Comparison of ENCODE assay signal across 12 mouse cellular contexts in the genomic region with DNA sequence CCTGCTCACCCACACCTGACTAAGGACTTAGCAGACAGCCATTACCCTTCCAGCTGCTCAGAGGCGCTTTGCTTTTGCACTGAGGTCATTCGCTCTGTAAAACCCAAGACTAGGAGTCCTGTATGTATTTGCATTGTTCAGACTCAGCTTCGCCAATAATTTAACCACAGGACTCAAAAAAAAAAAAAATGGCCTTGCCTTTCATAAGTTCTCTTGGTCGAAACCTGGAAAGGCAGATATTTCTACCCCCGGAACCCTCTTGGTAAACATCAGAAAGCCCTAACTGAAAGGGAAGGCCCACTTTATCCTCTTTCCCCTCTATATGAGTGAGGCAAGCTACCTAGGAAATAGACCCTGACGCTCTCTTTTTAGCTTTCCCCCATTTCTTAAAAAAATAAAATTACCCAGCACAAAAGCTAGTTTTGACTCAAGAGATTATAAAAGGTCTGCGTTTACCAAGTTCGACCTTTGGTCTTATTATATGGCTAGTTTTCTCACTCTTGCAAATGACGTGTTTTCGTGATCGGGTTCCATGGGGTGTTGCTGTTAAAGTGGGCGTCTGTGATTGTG.
DNase-seq lines count a peak whose midpoint lies in the region; ATAC-seq and TF ChIP-seq lines count a peak whose summit lies in the region.
"Had no signal": no experiment of that assay in that cellular context is flagged by ENCODE, and none has a peak within 500 bp of the region (broad histone marks: within the 10 kb centered on the region; RNA-seq: fewer than 3 reads in every experiment).

No protein-coding gene starts in this region.

- H3K27ac ChIP-seq in heart, embryonic 13.5 days (replicated peaks): no peak overlapping the region
- no peak overlapping the region for H3K27ac ChIP-seq in midbrain, embryonic 14.5 days (replicated peaks; ENCODE audit: low read depth, low read length)
- H3K27ac ChIP-seq in midbrain, postnatal 0 days (ENCODE audit: low read depth, low read length): no peak overlapping the region
- no peak overlapping the region for H3K27ac ChIP-seq in limb, embryonic 11.5 days (replicated peaks; ENCODE audit: low read depth, low read length)
- H3K27ac ChIP-seq in liver, embryonic 15.5 days (replicated peaks): no peak overlapping the region
- H3K27ac ChIP-seq: hindbrain, postnatal 0 days had no signal

- H3K4me1 ChIP-seq in heart, embryonic 13.5 days: peaks cover 56% of the 10 kb centered on the region
- H3K4me1 ChIP-seq in midbrain, embryonic 14.5 days (ENCODE audit: control insufficient read depth, insufficient read depth, low read length): peaks cover 8% of the 10 kb centered on the region; the same call in 1 of the 2 replicates
- H3K4me1 ChIP-seq in midbrain, postnatal 0 days (ENCODE audit: insufficient read depth, low read length): 0 out of 2 replicates have a peak, but pooled peaks cover 3% of the 10 kb centered on the region
- H3K4me1 ChIP-seq in limb, embryonic 11.5 days (ENCODE audit: control insufficient read depth, insufficient read depth, low read length): peaks cover 37% of the 10 kb centered on the region
- H3K4me1 ChIP-seq in liver, embryonic 15.5 days (replicated peaks): peaks cover 66% of the 10 kb centered on the region

- intact Hi-C loops in heart, postnatal 10 days (cut with DNase I): no loop called here

- H3K4me2 ChIP-seq in heart, embryonic 13.5 days: peak overlapping the region; percentile 95
- no peak overlapping the region for H3K4me2 ChIP-seq in midbrain, embryonic 14.5 days (ENCODE audit: low read length)
- no peak overlapping the region for H3K4me2 ChIP-seq in midbrain, postnatal 0 days (ENCODE audit: low read depth, low read length, poor library complexity, severe bottlenecking)
- peak overlapping the region; percentile 37; the same call in 1 of the 2 replicates for H3K4me2 ChIP-seq in limb, embryonic 11.5 days (ENCODE audit: low read depth, severe bottlenecking)
- peak overlapping the region; percentile 98 for H3K4me2 ChIP-seq in liver, embryonic 15.5 days

- H3K9ac ChIP-seq in heart, embryonic 13.5 days: no peak overlapping the region
- H3K9ac ChIP-seq in midbrain, embryonic 14.5 days (replicated peaks; ENCODE audit: low read length): no peak overlapping the region
- H3K9ac ChIP-seq in midbrain, postnatal 0 days (replicated peaks; ENCODE audit: low read length, poor library complexity, severe bottlenecking): no peak overlapping the region
- H3K9ac ChIP-seq in limb, embryonic 11.5 days (ENCODE audit: low read length): no peak overlapping the region
- H3K9ac ChIP-seq in liver, embryonic 15.5 days: no peak overlapping the region

- no peak for DNase-seq in heart, postnatal 10 days
- DNase-seq in midbrain, embryonic 14.5 days: peak; percentile 31
- no peak for DNase-seq in midbrain, postnatal 0 days (ENCODE audit: low spot score)
- DNase-seq in limb, embryonic 11.5 days (ENCODE audit: low spot score): peak; percentile 58
- DNase-seq: right cerebral cortex, postnatal 25 days had no signal

- TF ChIP-seq CTCF in midbrain, postnatal 0 days (IDR thresholded peaks at IDR 0.05): no peak

- H3K36me3 ChIP-seq in heart, embryonic 13.5 days: no peaks in the 10 kb centered on the region
- no peaks in the 10 kb centered on the region for H3K36me3 ChIP-seq in midbrain, embryonic 14.5 days (ENCODE audit: control insufficient read depth, insufficient read depth, low read length)
- H3K36me3 ChIP-seq in midbrain, postnatal 0 days (ENCODE audit: insufficient read depth, low read length): no peaks in the 10 kb centered on the region
- H3K36me3 ChIP-seq in limb, embryonic 11.5 days (ENCODE audit: control insufficient read depth, insufficient read depth, low read length): no peaks in the 10 kb centered on the region
- H3K36me3 ChIP-seq in liver, embryonic 15.5 days (replicated peaks): no peaks in the 10 kb centered on the region

- peak overlapping the region; percentile 65; the same call in 1 of the 2 replicates for H3K4me3 ChIP-seq in heart, embryonic 13.5 days
- no peak overlapping the region for H3K4me3 ChIP-seq in midbrain, embryonic 14.5 days (replicated peaks; ENCODE audit: low read depth, low read length)
- no peak overlapping the region for H3K4me3 ChIP-seq in midbrain, postnatal 0 days (ENCODE audit: low read depth, low read length)
- no peak overlapping the region for H3K4me3 ChIP-seq in limb, embryonic 11.5 days (ENCODE audit: low read depth, low read length)
- peak overlapping the region; percentile 95; the same call in 1 of the 2 replicates for H3K4me3 ChIP-seq in liver, embryonic 15.5 days (replicated peaks)
- H3K4me3 ChIP-seq: myocyte had no signal

- peaks cover 47% of the 10 kb centered on the region for H3K27me3 ChIP-seq in heart, embryonic 13.5 days (replicated peaks)
- H3K27me3 ChIP-seq in midbrain, embryonic 14.5 days (ENCODE audit: control insufficient read depth, insufficient read depth, low read length): peaks cover 62% of the 10 kb centered on the region
- H3K27me3 ChIP-seq in midbrain, postnatal 0 days (ENCODE audit: insufficient read depth, low read length): peaks cover 36% of the 10 kb centered on the region
- peaks cover 36% of the 10 kb centered on the region for H3K27me3 ChIP-seq in limb, embryonic 11.5 days (ENCODE audit: control insufficient read depth, insufficient read depth, low read length)
- peaks cover 69% of the 10 kb centered on the region for H3K27me3 ChIP-seq in liver, embryonic 15.5 days

- no peak for ATAC-seq in heart, embryonic 13.5 days (ENCODE audit: extremely low read depth, insufficient number of reproducible peaks, low FRiP score, low TSS enrichment)
- ATAC-seq in midbrain, embryonic 14.5 days (ENCODE audit: low FRiP score, low TSS enrichment): no peak
- no peak for ATAC-seq in midbrain, postnatal 0 days (ENCODE audit: low FRiP score)
- no peak for ATAC-seq in limb, embryonic 11.5 days (ENCODE audit: insufficient number of reproducible peaks, low FRiP score, low TSS enrichment, low read depth)
- no peak for ATAC-seq in liver, embryonic 15.5 days (ENCODE audit: insufficient read depth)
- no peak for ATAC-seq in cerebellum, adult (ENCODE audit: insufficient number of reproducible peaks, low FRiP score, low TSS enrichment)
- ATAC-seq: CD4-positive, CD25-positive, alpha-beta regulatory T cell, adult 4 months; hindbrain, postnatal 0 days had no signal

- H3K9me3 ChIP-seq in heart, embryonic 13.5 days: no peaks in the 10 kb centered on the region
- no peaks in the 10 kb centered on the region for H3K9me3 ChIP-seq in midbrain, embryonic 14.5 days (ENCODE audit: control insufficient read depth, low read length)
- no peaks in the 10 kb centered on the region for H3K9me3 ChIP-seq in midbrain, postnatal 0 days (ENCODE audit: low read length)
- H3K9me3 ChIP-seq in limb, embryonic 11.5 days (ENCODE audit: control insufficient read depth, low read length): no peaks in the 10 kb centered on the region
- H3K9me3 ChIP-seq in liver, embryonic 15.5 days (replicated peaks): no peaks in the 10 kb centered on the region
- H3K9me3 ChIP-seq: megakaryocyte, embryonic 14.5 days had no signal

- WGBS in heart, embryonic 13.5 days: 34% methylated on average over 12 of the region's 12 CpGs
- 8% methylated on average over 12 of the region's 12 CpGs for WGBS in midbrain, embryonic 14.5 days
- WGBS in midbrain, postnatal 0 days: 28% methylated on average over 12 of the region's 12 CpGs
- WGBS in limb, embryonic 11.5 days: 5% methylated on average over 12 of the region's 12 CpGs
- 27% methylated on average over 12 of the region's 12 CpGs for WGBS in liver, embryonic 15.5 days (ENCODE audit: insufficient replicate concordance)

Comparison
In these comparisons a context has a peak if more than half of its experiments do, and no peak if none do; other contexts are left out.
1. DNase-seq: peak in midbrain, embryonic 14.5 days (single experiment) and limb, embryonic 11.5 days (single experiment); none in heart, postnatal 10 days (0 of 2) and midbrain, postnatal 0 days (single experiment).
2. H3K4me2 ChIP-seq: peak in heart, embryonic 13.5 days (single experiment), limb, embryonic 11.5 days (single experiment) and liver, embryonic 15.5 days (single experiment); none in midbrain, embryonic 14.5 days (single experiment) and midbrain, postnatal 0 days (single experiment).
3. H3K4me3 ChIP-seq: peak in heart, embryonic 13.5 days (single experiment) and liver, embryonic 15.5 days (single experiment); none in midbrain, embryonic 14.5 days (single experiment), midbrain, postnatal 0 days (single experiment) and limb, embryonic 11.5 days (single experiment).